Mouse (Mus musculus) left cerebral cortex, adult 2 months (tissue): Measurements from ENCODE around the gene Hist1h3b. TPM values are rescaled to one million over a fixed set of nuclear protein-coding genes. Genes with fewer than 3 reads are reported as not detected.

ENCODE experiments used
- DNase-seq, 2 experiments: peaks; one replicate each; pipeline ENCODE4 v3.0.0; 2021 to 2022; ENCODE audit warnings: low spot score in 2 of 2, mixed read lengths in 1 of 2; ENCODE audit errors: extremely low spot score in 1 of 2
- H3K27ac ChIP-seq: fragments of 200-600 bp; 2 replicates; pipeline ENCODE4 v1.8.1; 2022
- H3K4me3 ChIP-seq: fragments of 200-600 bp; 2 replicates; pipeline ENCODE4 v1.8.1; 2022
- CTCF ChIP-seq: fragments of 200-600 bp; IDR thresholded peaks from 2 replicates; pipeline ENCODE4 v1.8.1; 2022; ENCODE audit warnings: antibody characterized with exemption, mild to moderate bottlenecking, moderate library complexity
- intact Hi-C: fragments of 180-260 bp; cut with DNase I; formaldehyde crosslinking; loops from one replicate; pipeline ENCODE4 v1.15.1; 2025
- total RNA-seq, 2 experiments: library from RNA; stranded (reverse); gene quantifications; 2 replicates each; pipeline ENCODE4 v1.2.3; 2021

Hist1h3b gene
- total RNA-seq, 2 experiments from 2014 or later, result 6.6 to 7.5 TPM

DNA sequence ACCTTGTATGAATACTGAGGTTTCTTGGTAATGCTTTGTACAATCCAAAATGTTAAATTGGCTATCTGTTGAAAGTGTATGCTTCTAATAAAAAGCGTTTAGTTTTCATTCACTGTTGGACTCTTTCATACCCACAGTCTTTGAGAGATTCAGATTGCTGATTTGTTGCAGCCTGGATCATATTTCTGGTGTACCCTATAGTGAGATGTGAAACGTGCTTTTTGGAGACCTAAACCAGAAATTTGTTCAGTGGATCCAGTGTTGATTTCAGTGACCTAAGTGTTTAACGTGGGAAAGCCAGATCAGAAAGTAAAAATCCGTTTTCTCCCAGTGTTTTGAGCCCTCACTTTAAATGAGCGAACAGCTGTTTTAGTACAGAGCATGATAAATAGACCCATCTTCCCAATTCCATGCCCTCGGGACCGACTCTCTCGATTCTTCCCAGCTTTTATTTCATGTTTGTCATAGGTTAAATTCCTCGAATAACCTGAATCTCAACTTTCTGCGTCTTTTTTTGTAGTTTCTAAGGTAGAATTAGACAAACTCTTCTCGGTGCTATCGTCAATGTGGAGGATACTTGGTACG lies 11.7 kb upstream of the Hist1h3b start:
- TF ChIP-seq CTCF, result no peak
- peak overlapping the region; percentile 88 for H3K27ac ChIP-seq
- peak overlapping the region; percentile 83 for H3K4me3 ChIP-seq
- intact Hi-C loops, result loop anchor here (10.0 kb wide), 1 partner anchor 306 kb away; no protein-coding TSS in a partner anchor
- DNase-seq, result no peak

DNA sequence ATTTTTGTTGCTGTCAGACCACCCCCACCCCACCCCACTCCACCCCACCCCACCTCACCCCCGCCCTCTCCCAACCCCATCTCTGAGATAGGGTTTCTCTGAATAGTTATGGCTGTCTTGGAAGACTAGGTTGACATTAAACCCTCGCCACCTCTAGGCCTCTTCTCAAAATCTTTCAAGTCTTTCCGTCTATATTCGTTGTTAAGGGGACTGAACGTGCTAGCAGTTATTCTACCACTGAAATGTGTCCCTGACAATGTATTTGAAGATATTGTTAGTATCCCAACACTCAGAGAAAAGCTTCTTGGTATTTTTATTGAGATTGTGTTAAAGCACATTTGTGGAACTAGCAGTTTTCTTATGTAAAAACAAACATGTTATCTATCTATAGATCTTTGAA lies 11.2 kb upstream of the Hist1h3b start:
- DNase-seq, result no peak
- intact Hi-C loops, result loop anchor here (10.0 kb wide), 1 partner anchor 306 kb away; no protein-coding TSS in a partner anchor
- Histone ChIP-seq H3K27ac (no peak overlapping the region), H3K4me3 (no peak overlapping the region)
- no peak for TF ChIP-seq CTCF

DNA sequence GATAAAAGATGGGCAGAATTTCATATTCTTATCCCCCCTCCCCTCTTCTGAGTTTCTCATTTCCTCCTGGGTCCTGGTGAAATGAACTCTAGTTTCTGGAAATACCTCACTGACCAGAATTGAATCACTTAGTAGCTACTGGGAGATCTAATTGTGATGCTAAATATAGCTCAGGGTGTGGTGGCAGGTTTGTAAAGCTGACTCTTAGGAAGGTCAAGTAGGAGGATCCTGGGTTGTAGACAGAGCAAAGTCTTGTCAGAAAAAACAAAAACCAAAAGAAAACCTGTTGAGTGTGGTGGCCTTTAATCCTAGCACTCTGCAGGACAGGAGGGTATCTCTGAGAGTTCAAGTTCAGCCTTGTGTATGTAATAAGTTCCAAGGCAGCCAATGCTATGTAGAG lies 10.1 kb upstream of the Hist1h3b start:
- Histone ChIP-seq H3K4me3 (no peak overlapping the region), H3K27ac (no peak overlapping the region)
- intact Hi-C loops, result loop anchor here (10.0 kb wide), 1 partner anchor 307 kb away; no protein-coding TSS in a partner anchor
- no peak for TF ChIP-seq CTCF
- DNase-seq, result no peak

DNA sequence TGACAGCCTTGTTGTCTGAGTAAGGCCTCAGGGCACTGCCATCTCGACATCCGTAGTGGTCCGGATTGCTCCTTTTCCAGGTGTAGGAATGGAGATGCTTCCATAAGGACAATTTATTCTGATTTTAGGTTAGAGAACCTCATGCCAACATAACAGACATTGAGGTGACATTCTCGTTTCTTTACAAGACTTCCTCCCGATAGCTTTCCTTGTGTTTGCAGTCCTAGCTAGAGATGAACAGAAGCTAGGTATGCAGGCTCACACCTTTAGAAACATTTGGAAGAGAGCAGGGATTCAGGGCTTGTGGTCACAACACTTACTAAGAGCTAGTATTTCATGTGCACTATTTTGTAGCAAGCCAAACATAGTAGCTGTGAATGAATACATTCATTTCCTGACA lies 8.9 kb upstream of the Hist1h3b start:
- intact Hi-C loops, result loop anchor here (10.0 kb wide), 1 partner anchor 308 kb away; no protein-coding TSS in a partner anchor
- TF ChIP-seq CTCF, result no peak
- no peak for DNase-seq
- no peak overlapping the region for H3K27ac ChIP-seq
- H3K4me3 ChIP-seq, result no peak overlapping the region

DNA sequence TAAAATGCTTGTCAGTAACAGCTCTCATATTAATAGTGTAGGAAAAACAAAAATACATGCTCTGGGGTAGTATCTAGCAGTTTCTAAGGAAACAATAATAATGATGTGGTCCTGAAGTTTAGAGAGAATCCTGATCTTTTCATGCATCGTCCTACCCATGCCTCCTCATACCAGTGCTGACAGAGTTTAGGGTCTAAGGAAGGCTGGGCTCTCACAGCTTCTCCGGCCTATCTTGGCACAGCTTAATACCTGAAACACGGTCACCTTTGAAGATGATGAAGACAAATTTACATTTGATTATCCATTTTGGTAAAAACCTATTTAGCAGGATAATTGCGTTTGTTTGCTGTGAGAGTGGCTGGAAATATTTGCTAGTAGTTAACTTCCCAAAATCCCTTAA lies 8.1 kb upstream of the Hist1h3b start:
- no peak overlapping the region for H3K27ac ChIP-seq
- no peak for TF ChIP-seq CTCF
- no peak overlapping the region for H3K4me3 ChIP-seq
- DNase-seq, result no peak
- intact Hi-C loops, result loop anchor here (10.0 kb wide), 1 partner anchor 309 kb away; no protein-coding TSS in a partner anchor

DNA sequence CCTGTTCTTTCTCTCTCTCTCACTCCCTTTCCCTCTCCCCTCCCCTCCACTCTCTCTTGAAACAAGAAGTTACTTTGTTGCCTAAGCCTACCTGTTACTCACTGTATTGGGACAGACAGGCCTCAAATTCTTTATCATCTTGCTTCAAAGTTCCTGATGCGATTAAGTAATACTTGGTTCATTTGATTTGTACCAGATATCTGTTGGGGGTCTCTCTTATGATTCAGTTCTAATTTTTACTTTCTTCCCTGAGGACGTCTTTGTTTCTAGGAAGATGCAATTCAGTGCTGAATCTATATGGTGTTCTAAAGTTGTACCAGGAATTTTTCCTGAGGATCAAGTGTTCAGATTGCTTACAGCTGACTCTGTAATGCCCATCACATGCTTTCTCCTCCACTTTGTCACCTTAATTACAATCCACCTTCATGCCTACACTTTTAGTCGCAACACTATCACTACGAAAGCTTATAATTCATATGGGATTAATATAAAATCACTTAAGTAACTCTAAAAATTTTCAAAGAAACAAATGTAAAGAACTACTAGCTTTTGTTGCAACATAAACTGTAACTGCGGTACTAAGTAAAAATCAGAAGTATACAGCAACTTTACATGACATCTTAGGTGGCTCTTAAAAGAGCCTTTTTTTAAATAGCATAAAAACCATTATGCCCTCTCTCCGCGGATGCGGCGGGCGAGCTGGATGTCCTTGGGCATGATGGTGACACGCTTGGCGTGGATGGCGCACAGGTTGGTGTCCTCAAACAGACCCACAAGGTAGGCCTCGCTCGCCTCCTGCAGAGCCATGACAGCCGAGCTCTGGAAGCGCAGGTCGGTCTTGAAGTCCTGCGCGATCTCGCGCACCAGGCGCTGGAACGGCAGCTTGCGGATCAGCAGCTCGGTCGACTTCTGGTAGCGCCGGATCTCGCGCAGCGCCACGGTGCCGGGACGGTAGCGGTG lies 7.4 kb upstream of the Hist1h3b start:
- Histone ChIP-seq H3K4me3 (no peak overlapping the region; the same call in 1 of the 2 replicates), H3K27ac (no peak overlapping the region)
- intact Hi-C loops, result loop anchor here (10.0 kb wide), 1 partner anchor 310 kb away; no protein-coding TSS in a partner anchor
- no peak for TF ChIP-seq CTCF
- no peak for DNase-seq

DNA sequence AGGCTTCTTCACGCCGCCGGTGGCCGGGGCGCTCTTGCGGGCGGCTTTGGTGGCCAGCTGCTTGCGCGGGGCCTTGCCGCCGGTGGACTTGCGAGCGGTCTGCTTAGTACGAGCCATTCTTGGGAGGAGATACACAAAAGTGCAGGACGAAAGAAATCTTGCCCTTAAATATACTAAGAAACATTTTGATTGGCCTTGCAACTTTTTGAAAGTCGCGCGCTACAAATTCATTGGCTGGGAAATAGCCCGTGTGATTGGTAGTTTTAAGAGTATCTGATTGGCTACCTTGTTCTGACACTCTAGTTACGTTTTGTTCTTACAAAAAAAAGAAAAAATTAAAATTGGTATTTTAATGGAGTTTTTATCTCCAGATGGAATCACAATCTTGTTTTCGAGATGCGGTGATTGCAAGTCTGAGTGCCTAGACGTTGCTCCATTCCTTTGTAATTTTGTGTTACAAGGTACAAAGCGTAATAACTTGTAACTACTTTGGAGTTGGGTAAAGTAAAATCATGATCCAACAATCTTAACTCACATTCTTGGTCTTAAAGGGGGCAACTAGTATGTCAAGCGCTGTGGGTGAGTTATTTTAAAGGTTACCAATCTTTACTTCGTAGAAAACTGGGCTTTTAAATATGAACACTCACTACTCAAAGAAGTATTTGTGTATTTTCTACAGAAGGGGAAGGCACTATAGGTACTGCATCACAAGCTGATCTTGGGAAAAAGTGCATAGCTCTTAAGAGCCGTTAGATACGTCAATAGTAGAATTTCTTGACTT lies 6.5 kb upstream of the Hist1h3b start, which contains the start of gene Hist1h3c:
Gene Hist1h3c (minus strand): TSS at position 222 of the 781 bp plus-strand sequence.
- intact Hi-C loops, result loop anchor here (2.0 to 10.0 kb wide), 2 partner anchors 163 to 311 kb away; no protein-coding TSS in a partner anchor
- peak; percentile 5; the same call in 1 of the 2 replicates for TF ChIP-seq CTCF
- peak within 1 kb of the TSS; percentile 98 for H3K27ac ChIP-seq
- DNase-seq, result peak; percentile 81 to 84
- peak within 1 kb of the TSS; percentile 55 for H3K4me3 ChIP-seq

DNA sequence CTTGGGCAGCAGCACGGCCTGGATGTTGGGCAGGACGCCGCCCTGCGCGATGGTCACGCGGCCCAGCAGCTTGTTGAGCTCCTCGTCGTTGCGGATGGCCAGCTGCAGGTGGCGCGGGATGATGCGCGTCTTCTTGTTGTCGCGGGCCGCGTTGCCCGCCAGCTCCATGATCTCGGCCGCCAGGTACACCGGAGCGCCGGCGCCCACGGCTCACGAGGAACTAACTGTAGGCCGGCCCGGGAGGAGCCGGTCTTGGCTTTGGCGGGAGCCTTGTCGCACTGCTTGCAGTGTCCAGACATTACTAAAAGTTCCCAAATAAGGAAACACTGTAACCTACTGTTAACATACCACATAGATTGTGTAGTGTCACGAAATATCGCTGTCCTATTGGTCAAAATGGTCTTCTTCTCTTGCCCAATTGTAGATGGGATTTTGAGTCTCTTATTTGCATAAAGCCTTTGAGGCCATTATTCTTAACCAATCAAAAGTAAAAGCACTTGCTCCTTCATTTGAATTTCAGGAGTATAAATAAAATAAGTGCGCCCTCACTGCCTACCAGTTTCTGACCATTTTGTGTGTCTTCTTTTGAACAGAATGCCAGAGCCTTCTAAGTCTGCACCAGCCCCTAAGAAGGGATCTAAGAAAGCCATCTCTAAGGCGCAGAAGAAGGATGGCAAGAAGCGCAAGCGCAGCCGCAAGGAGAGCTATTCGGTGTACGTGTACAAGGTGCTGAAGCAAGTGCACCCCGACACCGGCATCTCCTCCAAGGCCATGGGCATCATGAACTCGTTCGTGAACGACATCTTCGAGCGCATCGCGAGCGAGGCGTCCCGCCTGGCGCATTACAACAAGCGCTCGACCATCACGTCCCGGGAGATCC lies 5.6 kb upstream of the Hist1h3b start, which contains the start of gene Hist1h2bb:
Gene Hist1h2bb (plus strand): TSS at position 534 of the 880 bp plus-strand sequence.
- peak; percentile 66 for DNase-seq
- Histone ChIP-seq H3K4me3 (peak within 1 kb of the TSS; percentile 55), H3K27ac (peak within 1 kb of the TSS; percentile 98)
- intact Hi-C loops, result loop anchor here (2.0 to 10.0 kb wide), 2 partner anchors 164 to 312 kb away; no protein-coding TSS in a partner anchor

DNA sequence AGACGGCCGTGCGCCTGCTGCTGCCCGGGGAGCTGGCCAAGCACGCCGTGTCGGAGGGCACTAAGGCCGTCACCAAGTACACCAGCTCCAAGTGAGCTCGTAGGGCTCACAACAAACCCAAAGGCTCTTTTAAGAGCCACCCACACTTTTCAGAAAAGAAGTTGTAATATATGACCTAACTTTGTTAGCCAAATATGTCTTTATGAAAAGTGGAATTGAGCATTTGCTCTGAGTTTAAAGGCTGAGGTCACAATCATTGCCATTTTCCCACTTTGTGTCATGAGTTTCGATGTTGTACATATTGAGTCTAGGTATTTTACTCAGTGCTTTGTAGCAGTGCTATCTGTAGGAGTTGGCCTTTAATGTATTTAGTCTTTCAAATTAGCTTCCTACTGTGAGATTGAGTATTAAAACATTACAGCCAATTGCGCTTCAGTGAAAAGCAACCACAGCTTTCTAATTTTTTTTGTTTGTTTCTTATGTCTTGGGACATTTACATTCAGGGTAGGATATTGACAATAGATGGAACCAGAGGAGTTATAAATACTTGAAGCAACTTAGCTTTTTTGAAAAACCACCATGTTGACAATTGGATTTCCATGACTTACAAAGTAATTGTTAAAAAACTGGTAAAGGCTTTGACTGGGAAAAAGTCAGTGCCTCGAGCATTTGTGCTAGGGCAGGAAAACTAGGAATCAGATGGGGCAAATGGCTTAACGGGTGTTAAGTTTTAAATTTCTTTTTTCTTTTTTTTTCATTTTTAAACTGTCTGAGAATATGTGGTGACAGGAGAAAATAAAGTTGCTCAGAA lies 4.8 kb upstream of the Hist1h3b start:
- intact Hi-C loops, result loop anchor here (2.0 to 10.0 kb wide), 2 partner anchors 164 to 312 kb away; no protein-coding TSS in a partner anchor

More for the DNA sequence above, 4.8 kb upstream of the Hist1h3b start:
- peak overlapping the region; percentile 55 for H3K4me3 ChIP-seq
- peak overlapping the region; percentile 98 for H3K27ac ChIP-seq
- TF ChIP-seq CTCF, result no peak
- no peak for DNase-seq
